Mouse (Mus musculus): ENCODE data around the gene Pdzk1.

Pdzk1 gene

GRCm38 (mm10) chr3:96902336-96902999, 73.4 kb downstream of the Pdzk1 start:
- no peak for DNase-seq

DNA sequence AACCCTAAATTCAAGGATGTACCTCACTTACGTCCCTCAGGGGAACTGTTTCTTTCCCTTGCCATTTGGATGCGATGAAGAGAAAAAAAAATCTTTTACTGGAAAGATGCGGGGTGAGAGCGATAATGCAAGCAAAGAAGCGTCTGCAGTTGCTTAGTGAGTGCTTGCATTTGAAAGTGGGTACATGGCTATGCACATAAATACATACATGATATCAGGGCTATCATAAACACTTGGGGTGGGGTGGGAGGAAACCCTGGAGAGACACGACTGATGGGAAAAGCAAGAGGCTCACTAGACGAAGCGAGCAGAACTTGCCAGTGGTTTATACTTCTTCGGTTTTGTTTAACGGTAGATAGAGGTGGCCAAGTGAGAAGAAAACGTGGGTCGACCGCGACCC, 75.3 kb downstream of the Pdzk1 start, which contains the start of gene Gja5:
Gja5 (plus strand) TSS at position 301 of the 400 bp plus-strand sequence.
- DNase-seq = no peak

DNA sequence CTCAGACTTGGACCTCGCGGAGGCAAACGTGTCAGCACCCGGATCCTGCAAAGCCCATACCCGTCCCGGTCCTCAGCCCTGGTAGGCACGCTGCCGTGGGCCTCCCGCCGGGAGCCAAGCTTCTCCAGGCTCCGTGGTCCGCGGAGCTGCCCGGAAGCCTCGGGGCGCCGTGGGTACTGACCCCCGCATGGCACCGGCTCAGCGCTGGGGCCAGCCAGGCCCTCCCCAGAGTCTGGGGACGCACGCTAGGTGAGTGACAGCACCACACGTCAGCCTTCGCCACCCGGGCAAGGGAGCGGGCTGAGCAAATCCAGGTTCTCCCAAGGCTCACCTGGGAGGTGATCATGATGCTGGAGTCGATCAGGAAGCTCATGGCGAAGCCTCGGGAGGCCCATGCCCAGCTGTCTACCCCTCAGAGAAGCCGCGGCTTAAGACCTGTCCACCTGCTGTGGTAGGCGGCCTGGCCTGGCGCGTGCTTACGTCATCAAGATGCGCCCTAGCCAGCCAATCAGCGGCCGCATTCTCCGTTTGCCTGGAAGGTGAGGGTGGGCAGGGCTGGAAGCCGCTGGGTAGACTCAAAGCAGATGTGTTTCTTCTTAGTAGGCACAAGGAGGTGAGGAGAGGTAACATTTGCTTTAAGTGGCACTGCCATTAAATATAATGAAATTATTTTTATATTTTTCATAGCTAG, 75.9 kb downstream of the Pdzk1 start, which contains the start of gene Gpr89:
Gpr89 (minus strand) TSS at position 496 of the 691 bp plus-strand sequence.
- peak; percentile 95 to 98 for DNase-seq

GRCm38 (mm10) chr3:96905592-96905991, 76.5 kb downstream of the Pdzk1 start:
- no peak for DNase-seq
